Mouse (Mus musculus) forebrain, embryonic 14.5 days (tissue): ENCODE data around the gene Tead3. TPM values are rescaled to one million over a fixed set of nuclear protein-coding genes. Genes with fewer than 3 reads are reported as not detected.
A peak's percentile ranks its signal among the peaks of the same experiment; 100 is the strongest.

Source experiments
- ATAC-seq: fragments of 200-750 bp; cut with Nextera tagmentation; 2 replicates; pipeline ENCODE4 v1.8.0; 2017; ENCODE audit warnings: mild to moderate bottlenecking, moderate library complexity
- DNase-seq: peaks from one replicate; pipeline ENCODE4 v3.0.0-alpha.2; 2015; ENCODE audit warnings: low spot score
- H3K27ac ChIP-seq: fragments of 300-500 bp; sonication (generic); 2 replicates; pipeline ENCODE4 v1.5.1; 2014; ENCODE audit warnings: low read depth, mild to moderate bottlenecking, control low read depth, low read length, moderate library complexity
- H3K27me3 ChIP-seq: fragments of 300-500 bp; sonication (generic); replicated peaks from 2 replicates; pipeline ENCODE4 v1.6.1; 2014; ENCODE audit warnings: low read length, control low read depth, mixed read lengths; ENCODE audit not compliant: control insufficient read depth, insufficient read depth
- H3K36me3 ChIP-seq: fragments of 300-500 bp; sonication (generic); 2 replicates; pipeline ENCODE4 v1.6.1; 2014; ENCODE audit warnings: low read length, control low read depth; ENCODE audit not compliant: control insufficient read depth, insufficient read depth
- H3K4me1 ChIP-seq: fragments of 300-500 bp; sonication (generic); 2 replicates; pipeline ENCODE4 v1.6.1; 2014; ENCODE audit warnings: antibody characterized with exemption, low read length, control low read depth; ENCODE audit not compliant: control insufficient read depth, insufficient read depth
- H3K4me2 ChIP-seq: fragments of 300-500 bp; sonication (generic); 2 replicates; pipeline ENCODE4 v1.6.1; 2014; ENCODE audit warnings: mild to moderate bottlenecking, control low read depth, low read length
- H3K4me3 ChIP-seq: fragments of 300-500 bp; sonication (generic); 2 replicates; pipeline ENCODE4 v1.5.1; 2014; ENCODE audit warnings: low read depth, low read length, control low read depth
- H3K9ac ChIP-seq: fragments of 300-500 bp; sonication (generic); 2 replicates; pipeline ENCODE4 v1.6.1; 2014; ENCODE audit warnings: mild to moderate bottlenecking, low read length, control low read depth, moderate library complexity
- H3K9me3 ChIP-seq: fragments of 300-500 bp; sonication (generic); replicated peaks from 2 replicates; pipeline ENCODE4 v1.6.1; 2016; ENCODE audit warnings: low read length, control low read depth, mixed read lengths; ENCODE audit not compliant: control insufficient read depth
- WGBS: fragments of 180-500 bp; shearing (Covaris S2); extraction: QIAGEN DNeasy Blood & Tissue Kit; methylation state at CpG from one replicate; pipeline ENCODE4 v1.1.7; 2014; 5-methylcytosine and 5-hydroxymethylcytosine counted together
- polyA plus RNA-seq: library from polyadenylated mRNA; unstranded; fragments of >200 nt; fragmentation: Nextera tagmentation; extraction: Ambion mirVana; gene quantifications from 2 replicates; pipeline ENCODE4 v1.2.1, GENCODE M21; 2014

The Tead3 gene
- 1.8 and 2.4 TPM in 2 replicates for polyA plus RNA-seq

GRCm38 (mm10) chr17:28350466-28351352, at the start of gene Tead3:
TSS of gene Tead3 (minus strand) at chr17:28350817.
- Histone ChIP-seq H3K36me3 (no peaks in the 10 kb centered on the region), H3K4me3 (peak within 1 kb of the TSS; percentile 59), H3K9me3 (no peaks in the 10 kb centered on the region), H3K4me2 (peak within 1 kb of the TSS; percentile 81), H3K9ac (peak within 1 kb of the TSS; percentile 65), H3K4me1 (peaks cover 14% of the 10 kb centered on the region; the same call in 1 of the 2 replicates), H3K27me3 (0 out of 2 replicates have a peak, but pooled peaks cover 10% of the 10 kb centered on the region), H3K27ac (0 out of 2 replicates have a peak within 1 kb of the TSS, but pooled peaks have one; percentile 15)
- DNase-seq (peak; percentile 78), ATAC-seq (peak; percentile 89)
- under 1% methylated on average over 54 of the region's 73 CpGs for WGBS

- ATAC-seq (no peak), DNase-seq (no peak)
- 87% methylated on average over 7 of the region's 7 CpGs for WGBS
- no peak overlapping the region for H3K4me2 ChIP-seq
- no peaks in the 10 kb centered on the region for H3K4me1 ChIP-seq
- no peak overlapping the region for H3K4me3 ChIP-seq
- H3K36me3 ChIP-seq, result peaks cover 5% of the 10 kb centered on the region; the same call in 1 of the 2 replicates
- no peaks in the 10 kb centered on the region for H3K27me3 ChIP-seq
- no peaks in the 10 kb centered on the region for H3K9me3 ChIP-seq
- no peak overlapping the region for H3K9ac ChIP-seq
- no peak overlapping the region for H3K27ac ChIP-seq
Observed at GRCm38 (mm10) chr17:28394994-28395393, 44.4 kb upstream of the Tead3 start.

- Histone ChIP-seq H3K9me3 (no peaks in the 10 kb centered on the region), H3K9ac (no peak overlapping the region), H3K4me2 (no peak overlapping the region), H3K27ac (no peak overlapping the region), H3K36me3 (no peaks in the 10 kb centered on the region), H3K4me1 (no peaks in the 10 kb centered on the region), H3K27me3 (0 out of 2 replicates have a peak, but pooled peaks cover 3% of the 10 kb centered on the region), H3K4me3 (no peak overlapping the region)
- no peak for DNase-seq
- ATAC-seq, result no peak
- WGBS, result 90% methylated on average over 15 of the region's 15 CpGs
Observed at GRCm38 (mm10) chr17:28394051-28394765, 43.6 kb upstream of the Tead3 start.

GRCm38 (mm10) chr17:28391568-28392432, 41.2 kb upstream of the Tead3 start:
- Histone ChIP-seq H3K9ac (no peak overlapping the region), H3K36me3 (no peaks in the 10 kb centered on the region), H3K4me2 (no peak overlapping the region), H3K27ac (peak overlapping the region; percentile 39; the same call in 1 of the 2 replicates), H3K4me1 (no peaks in the 10 kb centered on the region), H3K27me3 (0 out of 2 replicates have a peak, but pooled peaks cover 3% of the 10 kb centered on the region), H3K9me3 (no peaks in the 10 kb centered on the region), H3K4me3 (no peak overlapping the region)
- WGBS, result 15% methylated on average over 21 of the region's 25 CpGs
- no peak for DNase-seq
- ATAC-seq, result no peak

- DNase-seq (no peak), ATAC-seq (no peak)
- peaks cover 3% of the 10 kb centered on the region; the same call in 1 of the 2 replicates for H3K4me1 ChIP-seq
- no peak overlapping the region for H3K9ac ChIP-seq
- 88% methylated on average over 3 of the region's 3 CpGs for WGBS
- H3K9me3 ChIP-seq, result no peaks in the 10 kb centered on the region
- no peak overlapping the region for H3K4me2 ChIP-seq
- H3K27me3 ChIP-seq, result 0 out of 2 replicates have a peak, but pooled peaks cover 6% of the 10 kb centered on the region
- no peak overlapping the region for H3K27ac ChIP-seq
- H3K4me3 ChIP-seq, result no peak overlapping the region
- no peaks in the 10 kb centered on the region for H3K36me3 ChIP-seq
Observed at GRCm38 (mm10) chr17:28388534-28388933, 37.9 kb upstream of the Tead3 start.

- Histone ChIP-seq H3K4me3 (peak overlapping the region; percentile 8; the same call in 1 of the 2 replicates), H3K9me3 (no peaks in the 10 kb centered on the region), H3K4me1 (peaks cover 3% of the 10 kb centered on the region; the same call in 1 of the 2 replicates), H3K9ac (peak overlapping the region; percentile 42; the same call in 1 of the 2 replicates), H3K36me3 (no peaks in the 10 kb centered on the region), H3K4me2 (peak overlapping the region; percentile 42), H3K27me3 (0 out of 2 replicates have a peak, but pooled peaks cover 6% of the 10 kb centered on the region), H3K27ac (no peak overlapping the region)
- ATAC-seq, result 0 out of 2 replicates have a peak, but pooled peaks have one; percentile 40
- WGBS, result 4% methylated on average over 23 of the region's 23 CpGs
- DNase-seq, result peak; percentile 84
Observed at GRCm38 (mm10) chr17:28386150-28386905, 35.7 kb upstream of the Tead3 start.

- Histone ChIP-seq H3K9me3 (no peaks in the 10 kb centered on the region), H3K27me3 (0 out of 2 replicates have a peak, but pooled peaks cover 4% of the 10 kb centered on the region), H3K4me2 (no peak overlapping the region), H3K4me3 (no peak overlapping the region), H3K27ac (no peak overlapping the region), H3K36me3 (no peaks in the 10 kb centered on the region), H3K4me1 (peaks cover 3% of the 10 kb centered on the region; the same call in 1 of the 2 replicates), H3K9ac (no peak overlapping the region)
- DNase-seq, result no peak
- 60% methylated on average over 4 of the region's 4 CpGs for WGBS
- ATAC-seq, result no peak
Observed at GRCm38 (mm10) chr17:28384298-28384697, 33.7 kb upstream of the Tead3 start.
